Comparison of ENCODE assay signal across 7 mouse cellular contexts in the genomic region with DNA sequence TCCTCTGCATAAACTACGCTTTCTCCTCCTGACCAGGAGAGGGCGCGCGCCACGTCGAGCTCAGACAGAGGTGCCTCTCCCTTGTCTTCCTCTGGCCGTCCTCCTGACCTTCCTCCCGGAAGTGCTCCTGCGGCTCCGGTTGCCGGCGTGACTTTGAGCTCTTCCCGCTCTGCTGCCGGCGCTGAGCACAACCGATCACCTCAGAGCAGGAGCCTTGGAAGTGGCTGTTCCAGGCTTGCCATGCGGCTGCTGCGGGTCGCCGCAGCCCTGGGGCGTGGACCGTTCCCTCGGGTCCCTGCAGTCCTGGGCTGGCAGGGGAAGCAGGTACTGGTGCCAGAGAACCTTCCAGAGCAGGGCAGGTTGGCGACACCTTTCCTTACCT. TPM values are rescaled to one million over a fixed set of nuclear protein-coding genes. Genes with fewer than 3 reads are reported as not detected.
A peak's percentile ranks its signal among the peaks of the same experiment; 100 is the strongest.
DNase-seq lines count a peak whose midpoint lies in the region; ATAC-seq and TF ChIP-seq lines count a peak whose summit lies in the region.

A gene (plus strand): TSS at position 98 of the 382 bp plus-strand sequence.

- peak; percentile 56; the same call in 1 of the 2 replicates for TF ChIP-seq POLR2A in small intestine, adult 2 months (IDR thresholded peaks at IDR 0.05; ENCODE audit: low read depth, low read length)

- DNase-seq in adrenal gland, postnatal 10 days, result peak; percentile 93
- DNase-seq in embryonic facial prominence, embryonic 10.5 days (ENCODE audit: low spot score), result peak; percentile 90
- DNase-seq in gonadal fat pad, adult 2 months (ENCODE audit: low read depth), result peak; percentile 33
- peak; percentile 91 for DNase-seq in left cerebral cortex, postnatal 4 days

- intact Hi-C loops in left cerebral cortex, postnatal 4 days (cut with DNase I), result loop anchor here (5.0 kb wide), 1 partner anchor 78 kb away; no protein-coding TSS in a partner anchor

- peaks cover 17% of the 10 kb centered on the region for H3K9me3 ChIP-seq in embryonic facial prominence, embryonic 10.5 days
- H3K9me3 ChIP-seq in intestine, postnatal 0 days (ENCODE audit: control insufficient read depth), result 0 out of 2 replicates have a peak, but pooled peaks cover 2% of the 10 kb centered on the region
- H3K9me3 ChIP-seq in midbrain, embryonic 12.5 days, result peaks cover 10% of the 10 kb centered on the region; the same call in 1 of the 2 replicates

- H3K27ac ChIP-seq in embryonic facial prominence, embryonic 10.5 days (replicated peaks), result peak within 1 kb of the TSS; percentile 87
- peak within 1 kb of the TSS; percentile 62 for H3K27ac ChIP-seq in intestine, postnatal 0 days (ENCODE audit: low read depth, low read length)
- no peak within 1 kb of the TSS for H3K27ac ChIP-seq in midbrain, embryonic 12.5 days (replicated peaks)
- no peak within 1 kb of the TSS for H3K27ac ChIP-seq in small intestine, adult 2 months (ENCODE audit: insufficient read depth, low read depth, low read length)

- H3K9ac ChIP-seq in intestine, postnatal 0 days (ENCODE audit: low read depth, low read length), result peak within 1 kb of the TSS; percentile 74
- H3K9ac ChIP-seq in midbrain, embryonic 12.5 days (replicated peaks), result peak within 1 kb of the TSS; percentile 91

- peaks cover 32% of the 10 kb centered on the region for H3K36me3 ChIP-seq in embryonic facial prominence, embryonic 10.5 days (replicated peaks)
- peaks cover 16% of the 10 kb centered on the region for H3K36me3 ChIP-seq in intestine, postnatal 0 days (ENCODE audit: control insufficient read depth, insufficient read depth)
- H3K36me3 ChIP-seq in midbrain, embryonic 12.5 days, result peaks cover 31% of the 10 kb centered on the region
- H3K36me3 ChIP-seq in small intestine, adult 2 months (ENCODE audit: control insufficient read depth, insufficient read depth, low read length), result peaks cover 20% of the 10 kb centered on the region

- peak; percentile 96 for ATAC-seq in intestine, postnatal 0 days
- ATAC-seq in midbrain, embryonic 12.5 days (ENCODE audit: low FRiP score, low read depth), result peak; percentile 96

- no peaks in the 10 kb centered on the region for H3K27me3 ChIP-seq in embryonic facial prominence, embryonic 10.5 days (replicated peaks; ENCODE audit: low read depth, poor library complexity, severe bottlenecking)
- H3K27me3 ChIP-seq in intestine, postnatal 0 days (replicated peaks; ENCODE audit: control insufficient read depth, insufficient read depth, low read length), result no peaks in the 10 kb centered on the region
- H3K27me3 ChIP-seq in midbrain, embryonic 12.5 days, result no peaks in the 10 kb centered on the region
- H3K27me3 ChIP-seq in small intestine, adult 2 months (ENCODE audit: control insufficient read depth, insufficient read depth, low read length), result no peaks in the 10 kb centered on the region

- WGBS in embryonic facial prominence, embryonic 10.5 days, result under 1% methylated on average over 24 of the region's 24 CpGs
- WGBS in intestine, postnatal 0 days, result under 1% methylated on average over 24 of the region's 24 CpGs
- under 1% methylated on average over 24 of the region's 24 CpGs for WGBS in midbrain, embryonic 12.5 days
- under 1% methylated on average over 24 of the region's 24 CpGs for WGBS in small intestine, adult 2 months

- peaks cover 9% of the 10 kb centered on the region for H3K4me1 ChIP-seq in embryonic facial prominence, embryonic 10.5 days
- H3K4me1 ChIP-seq in intestine, postnatal 0 days (replicated peaks; ENCODE audit: control insufficient read depth, insufficient read depth, low read length), result no peaks in the 10 kb centered on the region; the same call in 1 of the 2 replicates
- peaks cover 9% of the 10 kb centered on the region for H3K4me1 ChIP-seq in midbrain, embryonic 12.5 days
- no peaks in the 10 kb centered on the region for H3K4me1 ChIP-seq in small intestine, adult 2 months (ENCODE audit: control insufficient read depth, insufficient read depth, insufficient read length, low read length)

- peak within 1 kb of the TSS; percentile 99 for H3K4me3 ChIP-seq in embryonic facial prominence, embryonic 10.5 days
- H3K4me3 ChIP-seq in intestine, postnatal 0 days (ENCODE audit: low read depth, low read length), result peak within 1 kb of the TSS; percentile 87
- H3K4me3 ChIP-seq in midbrain, embryonic 12.5 days, result peak within 1 kb of the TSS; percentile 87
- peak within 1 kb of the TSS; percentile 100 for H3K4me3 ChIP-seq in small intestine, adult 2 months (ENCODE audit: low read depth, low read length)

- H3K4me2 ChIP-seq in intestine, postnatal 0 days (replicated peaks; ENCODE audit: low read depth), result peak within 1 kb of the TSS; percentile 86
- peak within 1 kb of the TSS; percentile 88 for H3K4me2 ChIP-seq in midbrain, embryonic 12.5 days (replicated peaks)

- TF ChIP-seq CTCF in intestine, postnatal 0 days (IDR thresholded peaks at IDR 0.05; ENCODE audit: low read depth), result peak; percentile 96
- TF ChIP-seq CTCF in small intestine, adult 2 months (IDR thresholded peaks at IDR 0.05; ENCODE audit: extremely low read depth, insufficient read length, insufficient replicate concordance, low read depth, low read length), result peak; percentile 93

RNA-seq across cellular contexts. Expression of the gene that starts here (rescaled TPM):
- total RNA-seq in adrenal gland, postnatal 10 days (2021), result 100 to 1,000 TPM; 122 to 132 TPM
- 59.1 and 63.7 TPM in 2 replicates for polyA plus RNA-seq in embryonic facial prominence, embryonic 10.5 days (2016; fragmentation: Nextera tagmentation; extraction: Ambion mirVana)
- polyA plus RNA-seq in gonadal fat pad, adult 2 months (2012; rRNA removed), result 15.8 and 19.8 TPM in 2 replicates
- polyA plus RNA-seq in intestine, postnatal 0 days (2015; fragmentation: Nextera tagmentation; extraction: Ambion mirVana), result 26.4 and 30.2 TPM in 2 replicates
- total RNA-seq in left cerebral cortex, postnatal 4 days (2021), result 10 to 100 TPM; 32.6 to 39.0 TPM
- polyA plus RNA-seq in midbrain, embryonic 12.5 days (2016; fragmentation: Nextera tagmentation; extraction: Ambion mirVana), result 42.4 and 44.0 TPM in 2 replicates
- polyA plus RNA-seq in small intestine, adult 2 months (2012; rRNA removed), result 4.0 and 5.9 TPM in 2 replicates

Comparison
In these comparisons a context has a peak if more than half of its experiments do, and no peak if none do; other contexts are left out.
1. DNase-seq: peak in every context shown above with its lines; median percentile 93 in adrenal gland, postnatal 10 days; 91 in left cerebral cortex, postnatal 4 days; 90 in embryonic facial prominence, embryonic 10.5 days; 33 in gonadal fat pad, adult 2 months.
2. H3K27ac ChIP-seq: peak in embryonic facial prominence, embryonic 10.5 days (single experiment) and intestine, postnatal 0 days (single experiment); none in midbrain, embryonic 12.5 days (single experiment) and small intestine, adult 2 months (single experiment).
3. Peak in every context shown above with its lines, with median percentiles within 50 percentile points of each other: H3K4me3 ChIP-seq.